In genomic region chr9:58042391-58042790, GRCm38 (mm10) we compare ENCODE assay signal across 13 mouse cellular contexts. TPM values are rescaled to one million over a fixed set of nuclear protein-coding genes. Genes with fewer than 3 reads are reported as not detected.
A peak's percentile ranks its signal among the peaks of the same experiment; 100 is the strongest.
DNase-seq lines count a peak whose midpoint lies in the region; ATAC-seq and TF ChIP-seq lines count a peak whose summit lies in the region.
"Had no signal": no experiment of that assay in that cellular context is flagged by ENCODE, and none has a peak within 500 bp of the region (broad histone marks: within the 10 kb centered on the region; RNA-seq: fewer than 3 reads in every experiment).

No protein-coding gene starts in this region.

- no peak overlapping the region for H3K4me3 ChIP-seq in kidney, postnatal 0 days (replicated peaks; ENCODE audit: low read depth, low read length)
- no peak overlapping the region for H3K4me3 ChIP-seq in kidney, embryonic 16.5 days (ENCODE audit: low read length)
- H3K4me3 ChIP-seq in forebrain, embryonic 11.5 days (ENCODE audit: low read depth, low read length) = no peak overlapping the region
- H3K4me3 ChIP-seq in heart, postnatal 0 days (ENCODE audit: low read depth, low read length) = no peak overlapping the region
- no peak overlapping the region for H3K4me3 ChIP-seq in midbrain, embryonic 11.5 days (ENCODE audit: low read depth, low read length)
- H3K4me3 ChIP-seq: intestine, embryonic 15.5 days had no signal

- no peak for TF ChIP-seq CTCF in kidney, postnatal 0 days (IDR thresholded peaks at IDR 0.05; ENCODE audit: low read depth)
- no peak for TF ChIP-seq CTCF in heart, postnatal 0 days (IDR thresholded peaks at IDR 0.05; ENCODE audit: low read depth)

- peak; percentile 26 for DNase-seq in kidney, postnatal 0 days (ENCODE audit: low spot score)
- no peak for DNase-seq in forebrain, embryonic 11.5 days (ENCODE audit: low spot score)
- DNase-seq in heart, postnatal 0 days (ENCODE audit: low spot score) = no peak
- no peak for DNase-seq in midbrain, embryonic 11.5 days (ENCODE audit: low spot score, missing footprints)
- no peak for DNase-seq in adrenal gland, postnatal 10 days
- no peak for DNase-seq in embryo, embryonic 11 days
- DNase-seq in left cerebral cortex, adult 18-20 months (ENCODE audit: low spot score in 2 of 2) = no peak
- DNase-seq: cerebellum, adult 9-10 months; spleen, adult 18-20 months; thymus, postnatal 25 days had no signal

- H3K4me1 ChIP-seq in kidney, postnatal 0 days (replicated peaks; ENCODE audit: insufficient read depth, low read length) = 0 out of 2 replicates have a peak, but pooled peaks cover 2% of the 10 kb centered on the region
- peaks cover 22% of the 10 kb centered on the region for H3K4me1 ChIP-seq in kidney, embryonic 16.5 days (ENCODE audit: insufficient read depth, low read length)
- peaks cover 69% of the 10 kb centered on the region for H3K4me1 ChIP-seq in forebrain, embryonic 11.5 days (replicated peaks; ENCODE audit: control insufficient read depth, insufficient read depth, low read length)
- H3K4me1 ChIP-seq in heart, postnatal 0 days (ENCODE audit: control insufficient read depth, insufficient read depth) = no peaks in the 10 kb centered on the region; the same call in 1 of the 2 replicates
- H3K4me1 ChIP-seq in midbrain, embryonic 11.5 days (ENCODE audit: control insufficient read depth, insufficient read depth, low read length) = peaks cover 43% of the 10 kb centered on the region

- H3K27ac ChIP-seq in kidney, postnatal 0 days = no peak overlapping the region
- H3K27ac ChIP-seq in kidney, embryonic 16.5 days (ENCODE audit: low read length) = no peak overlapping the region; the same call in 1 of the 2 replicates
- H3K27ac ChIP-seq in forebrain, embryonic 11.5 days (ENCODE audit: low read depth, low read length) = peak overlapping the region; percentile 84
- no peak overlapping the region for H3K27ac ChIP-seq in heart, postnatal 0 days (ENCODE audit: low read depth)
- H3K27ac ChIP-seq in midbrain, embryonic 11.5 days (ENCODE audit: low read depth, low read length) = peak overlapping the region; percentile 32; the same call in 1 of the 2 replicates
- H3K27ac ChIP-seq: intestine, embryonic 15.5 days had no signal

- no peak for TF ChIP-seq EP300 in heart, postnatal 0 days (IDR thresholded peaks at IDR 0.05; ENCODE audit: low read depth)

- H3K36me3 ChIP-seq in kidney, postnatal 0 days (ENCODE audit: insufficient read depth, low read length) = no peaks in the 10 kb centered on the region
- no peaks in the 10 kb centered on the region for H3K36me3 ChIP-seq in kidney, embryonic 16.5 days (ENCODE audit: insufficient read depth, low read length)
- no peaks in the 10 kb centered on the region for H3K36me3 ChIP-seq in forebrain, embryonic 11.5 days (ENCODE audit: control insufficient read depth, insufficient read depth, low read length)
- no peaks in the 10 kb centered on the region for H3K36me3 ChIP-seq in heart, postnatal 0 days (replicated peaks; ENCODE audit: control insufficient read depth, insufficient read depth, low read length)
- H3K36me3 ChIP-seq in midbrain, embryonic 11.5 days (ENCODE audit: control insufficient read depth, insufficient read depth, low read length) = no peaks in the 10 kb centered on the region
- H3K36me3 ChIP-seq: intestine, embryonic 15.5 days had no signal

- H3K9me3 ChIP-seq in kidney, postnatal 0 days (replicated peaks; ENCODE audit: low read length) = no peaks in the 10 kb centered on the region
- H3K9me3 ChIP-seq in kidney, embryonic 16.5 days (ENCODE audit: low read length) = no peaks in the 10 kb centered on the region
- H3K9me3 ChIP-seq in forebrain, embryonic 11.5 days (ENCODE audit: control insufficient read depth, low read length) = no peaks in the 10 kb centered on the region
- no peaks in the 10 kb centered on the region for H3K9me3 ChIP-seq in heart, postnatal 0 days (replicated peaks; ENCODE audit: control insufficient read depth, low read length)
- no peaks in the 10 kb centered on the region for H3K9me3 ChIP-seq in midbrain, embryonic 11.5 days (ENCODE audit: control insufficient read depth, low read length)
- H3K9me3 ChIP-seq: intestine, embryonic 15.5 days had no signal

- H3K4me2 ChIP-seq in kidney, postnatal 0 days (ENCODE audit: low read length) = no peak overlapping the region
- H3K4me2 ChIP-seq in kidney, embryonic 16.5 days (replicated peaks; ENCODE audit: low read depth, low read length) = no peak overlapping the region
- no peak overlapping the region for H3K4me2 ChIP-seq in forebrain, embryonic 11.5 days (ENCODE audit: low read depth, low read length, severe bottlenecking)
- H3K4me2 ChIP-seq in heart, postnatal 0 days (ENCODE audit: low read depth, low read length) = no peak overlapping the region
- no peak overlapping the region for H3K4me2 ChIP-seq in midbrain, embryonic 11.5 days
- H3K4me2 ChIP-seq: intestine, embryonic 15.5 days had no signal

- ATAC-seq in kidney, postnatal 0 days (replicated peaks; ENCODE audit: low FRiP score, low read depth) = no peak
- no peak for ATAC-seq in kidney, embryonic 16.5 days (ENCODE audit: low FRiP score, low TSS enrichment)
- ATAC-seq in forebrain, embryonic 11.5 days (replicated peaks; ENCODE audit: low FRiP score) = no peak
- 0 out of 2 replicates have a peak, but pooled peaks have one; percentile 30 for ATAC-seq in heart, postnatal 0 days (ENCODE audit: insufficient read depth, low read depth)
- ATAC-seq in midbrain, embryonic 11.5 days (ENCODE audit: low FRiP score) = no peak
- ATAC-seq: intestine, embryonic 15.5 days; lung, postnatal 0 days had no signal

- H3K27me3 ChIP-seq in kidney, postnatal 0 days (ENCODE audit: insufficient read depth, low read length) = no peaks in the 10 kb centered on the region
- peaks cover 4% of the 10 kb centered on the region; the same call in 1 of the 2 replicates for H3K27me3 ChIP-seq in kidney, embryonic 16.5 days (ENCODE audit: insufficient read depth, low read length)
- peaks cover 6% of the 10 kb centered on the region; the same call in 1 of the 2 replicates for H3K27me3 ChIP-seq in forebrain, embryonic 11.5 days (ENCODE audit: control insufficient read depth, insufficient read depth, low read length)
- H3K27me3 ChIP-seq in heart, postnatal 0 days (ENCODE audit: control insufficient read depth, insufficient read depth, low read length) = peaks cover 15% of the 10 kb centered on the region
- no peaks in the 10 kb centered on the region for H3K27me3 ChIP-seq in midbrain, embryonic 11.5 days (ENCODE audit: control insufficient read depth, insufficient read depth, low read length)

- 22% methylated on average over 10 of the region's 10 CpGs for WGBS in kidney, postnatal 0 days
- 21% methylated on average over 10 of the region's 10 CpGs for WGBS in kidney, embryonic 16.5 days
- 11% methylated on average over 10 of the region's 10 CpGs for WGBS in forebrain, embryonic 11.5 days
- WGBS in heart, postnatal 0 days = 36% methylated on average over 10 of the region's 10 CpGs
- 13% methylated on average over 10 of the region's 10 CpGs for WGBS in midbrain, embryonic 11.5 days

- no peak overlapping the region for H3K9ac ChIP-seq in kidney, postnatal 0 days (ENCODE audit: low read depth, low read length)
- no peak overlapping the region for H3K9ac ChIP-seq in kidney, embryonic 16.5 days (replicated peaks; ENCODE audit: low read length)
- peak overlapping the region; percentile 5 for H3K9ac ChIP-seq in forebrain, embryonic 11.5 days (ENCODE audit: low read length)
- H3K9ac ChIP-seq in heart, postnatal 0 days (replicated peaks; ENCODE audit: low read depth, low read length) = no peak overlapping the region
- H3K9ac ChIP-seq in midbrain, embryonic 11.5 days (ENCODE audit: low read length) = no peak overlapping the region; the same call in 1 of the 2 replicates
- H3K9ac ChIP-seq: intestine, embryonic 15.5 days had no signal

RNA-seq across cellular contexts. Expression of gene Stra6, which starts 21.2 kb away (rescaled TPM):
- 12.2 and 13.2 TPM in 2 replicates for polyA plus RNA-seq in kidney, postnatal 0 days (2015; fragmentation: Nextera tagmentation; extraction: Ambion mirVana)
- polyA plus RNA-seq in kidney, embryonic 16.5 days (2015; fragmentation: Nextera tagmentation; extraction: Ambion mirVana) = 24.1 and 34.2 TPM in 2 replicates
- polyA plus RNA-seq in forebrain, embryonic 11.5 days (2014; fragmentation: Nextera tagmentation; extraction: Ambion mirVana) = 18.0 and 21.8 TPM in 2 replicates
- total RNA-seq in heart, postnatal 0 days (2014; rRNA removed; ENCODE audit: low replicate concordance) = not detected in 2 replicates
- 0.05 and 0.11 TPM in 2 replicates for polyA plus RNA-seq in heart, postnatal 0 days (2015; fragmentation: Nextera tagmentation; extraction: Ambion mirVana)
- polyA plus RNA-seq in midbrain, embryonic 11.5 days (2014; fragmentation: Nextera tagmentation; extraction: Ambion mirVana) = 7.3 and 9.7 TPM in 2 replicates
- 1 to 10 TPM; 1.1 to 1.3 TPM for total RNA-seq in adrenal gland, postnatal 10 days (2021)
- total RNA-seq in left cerebral cortex, adult 18-20 months (2021) = 10 to 100 TPM in 1 of 2 experiments, 1 to 10 TPM in 1; 7.8 to 10.3 TPM

RNA-seq across cellular contexts. Expression of gene Cyp11a1, which starts 36.2 kb away (rescaled TPM):
- 0.31 and 0.64 TPM in 2 replicates for polyA plus RNA-seq in kidney, postnatal 0 days (2015; fragmentation: Nextera tagmentation; extraction: Ambion mirVana)
- polyA plus RNA-seq in kidney, embryonic 16.5 days (2015; fragmentation: Nextera tagmentation; extraction: Ambion mirVana) = 25.0 and 45.7 TPM in 2 replicates
- polyA plus RNA-seq in forebrain, embryonic 11.5 days (2014; fragmentation: Nextera tagmentation; extraction: Ambion mirVana) = not detected in 2 replicates
- 1.1 and 2.3 TPM in 2 replicates for total RNA-seq in heart, postnatal 0 days (2014; rRNA removed; ENCODE audit: low replicate concordance)
- 0.90 and 1.3 TPM in 2 replicates for polyA plus RNA-seq in heart, postnatal 0 days (2015; fragmentation: Nextera tagmentation; extraction: Ambion mirVana)
- 0.12 TPM in 1 of 2 replicates, not detected in the other for polyA plus RNA-seq in midbrain, embryonic 11.5 days (2014; fragmentation: Nextera tagmentation; extraction: Ambion mirVana)
- 1,000 to 10,000 TPM; 1,564 to 1,873 TPM for total RNA-seq in adrenal gland, postnatal 10 days (2021)
- total RNA-seq in left cerebral cortex, adult 18-20 months (2021) = 1 to 10 TPM; 1.8 to 2.7 TPM

Comparison
In these comparisons a context has a peak if more than half of its experiments do, and no peak if none do; other contexts are left out.
1. RNA of gene Cyp11a1, which starts 36.2 kb away (polyA plus RNA-seq): 25.0 to 45.7 TPM in kidney, embryonic 16.5 days; 0.90 to 1.3 TPM in heart, postnatal 0 days, 0.31 to 0.64 TPM in kidney, postnatal 0 days, 0.12 TPM in midbrain, embryonic 11.5 days and not detected in forebrain, embryonic 11.5 days; every median in the first group is over 10 times any median in the second.
2. H3K27ac ChIP-seq: peak in forebrain, embryonic 11.5 days (single experiment) and midbrain, embryonic 11.5 days (single experiment); none in kidney, postnatal 0 days (single experiment), kidney, embryonic 16.5 days (single experiment) and heart, postnatal 0 days (single experiment).